Mouse (Mus musculus) stomach, embryonic 14.5 days (tissue): Measurements from ENCODE around the gene Unc50. TPM values are rescaled to one million over a fixed set of nuclear protein-coding genes. Genes with fewer than 3 reads are reported as not detected.

Experiments
- ATAC-seq: fragments of 200-750 bp; cut with Nextera tagmentation; 2 replicates; pipeline ENCODE4 v1.8.0; 2017; ENCODE audit warnings: low read depth, moderate TSS enrichment; ENCODE audit not compliant: insufficient number of reproducible peaks, insufficient read depth, low FRiP score
- H3K27ac ChIP-seq: fragments of 300-500 bp; sonication (generic); 2 replicates; pipeline ENCODE4 v1.5.1; 2014; ENCODE audit warnings: mild to moderate bottlenecking, low read length, moderate library complexity, mixed read lengths
- H3K27me3 ChIP-seq: fragments of 300-500 bp; sonication (generic); 2 replicates; pipeline ENCODE4 v1.6.1; 2014; ENCODE audit warnings: low read length, control low read depth, mixed read lengths; ENCODE audit not compliant: control insufficient read depth, insufficient read depth
- H3K36me3 ChIP-seq: fragments of 300-500 bp; sonication (generic); 2 replicates; pipeline ENCODE4 v1.6.1; 2014; ENCODE audit warnings: mild to moderate bottlenecking, control low read depth, low read length, moderate library complexity, mixed read lengths; ENCODE audit not compliant: control insufficient read depth, insufficient read depth
- H3K4me1 ChIP-seq: fragments of 300-500 bp; sonication (generic); 2 replicates; pipeline ENCODE4 v1.6.1; 2014; ENCODE audit warnings: low read length, control low read depth, mixed read lengths; ENCODE audit not compliant: control insufficient read depth, insufficient read depth
- H3K4me2 ChIP-seq: fragments of 300-500 bp; sonication (generic); replicated peaks from 2 replicates; pipeline ENCODE4 v1.6.1; 2014; ENCODE audit warnings: low read depth, low read length, control low read depth
- H3K4me3 ChIP-seq: fragments of 300-500 bp; sonication (generic); 2 replicates; pipeline ENCODE4 v1.5.1; 2014; ENCODE audit warnings: low read depth, low read length, control low read depth
- H3K9ac ChIP-seq: fragments of 300-500 bp; sonication (generic); replicated peaks from 2 replicates; pipeline ENCODE4 v1.6.1; 2014; ENCODE audit warnings: low read depth, mild to moderate bottlenecking, control low read depth, low read length, moderate library complexity, mixed read lengths
- H3K9me3 ChIP-seq: fragments of 300-500 bp; sonication (generic); 2 replicates; pipeline ENCODE4 v1.6.1; 2016; ENCODE audit warnings: low read depth, low read length, control low read depth; ENCODE audit not compliant: control insufficient read depth
- WGBS: fragments of 180-500 bp; shearing (Covaris S2); extraction: QIAGEN DNeasy Blood & Tissue Kit; methylation state at CpG from one replicate; pipeline ENCODE4 v1.1.7; 2014; 5-methylcytosine and 5-hydroxymethylcytosine counted together
- polyA plus RNA-seq: library from polyadenylated mRNA; unstranded; fragments of >200 nt; fragmentation: Nextera tagmentation; extraction: Ambion mirVana; gene quantifications from 2 replicates; pipeline ENCODE4 v1.2.1, GENCODE M21; 2014

Unc50 gene
- polyA plus RNA-seq, 1 experiment from 2014 or later: 139 TPM

- H3K4me1 ChIP-seq: peaks cover 15% of the 10 kb centered on the region; the same call in 1 of the 2 replicates
- no peak overlapping the region for H3K4me3 ChIP-seq
- H3K27me3 ChIP-seq: no peaks in the 10 kb centered on the region
- 59% methylated on average over 4 of the region's 4 CpGs for WGBS
- H3K36me3 ChIP-seq: 0 out of 2 replicates have a peak, but pooled peaks cover 2% of the 10 kb centered on the region
- no peak overlapping the region for H3K9ac ChIP-seq
- no peak overlapping the region for H3K4me2 ChIP-seq
- H3K27ac ChIP-seq: no peak overlapping the region
- H3K9me3 ChIP-seq: no peaks in the 10 kb centered on the region
- no peak for ATAC-seq
Observed at GRCm38 (mm10) chr1:37401687-37402086, 28.3 kb upstream of the Unc50 start.

- no peak overlapping the region for H3K9ac ChIP-seq
- no peak overlapping the region for H3K4me3 ChIP-seq
- no peak overlapping the region for H3K4me2 ChIP-seq
- H3K9me3 ChIP-seq: no peaks in the 10 kb centered on the region
- H3K27ac ChIP-seq: no peak overlapping the region
- WGBS: 91% methylated on average over 2 of the region's 2 CpGs
- no peaks in the 10 kb centered on the region for H3K27me3 ChIP-seq
- no peaks in the 10 kb centered on the region for H3K36me3 ChIP-seq
- no peaks in the 10 kb centered on the region for H3K4me1 ChIP-seq
- no peak for ATAC-seq
Observed at GRCm38 (mm10) chr1:37405137-37405536, 24.8 kb upstream of the Unc50 start.

GRCm38 (mm10) chr1:37407228-37407627 lies 22.7 kb upstream of the Unc50 start:
- Histone ChIP-seq H3K36me3 (no peaks in the 10 kb centered on the region), H3K27me3 (no peaks in the 10 kb centered on the region), H3K9me3 (no peaks in the 10 kb centered on the region), H3K4me3 (no peak overlapping the region), H3K4me1 (no peaks in the 10 kb centered on the region), H3K9ac (no peak overlapping the region), H3K4me2 (no peak overlapping the region), H3K27ac (no peak overlapping the region)
- 83% methylated on average over 8 of the region's 8 CpGs for WGBS
- ATAC-seq: no peak

GRCm38 (mm10) chr1:37408059-37408458 lies 21.9 kb upstream of the Unc50 start:
- 81% methylated on average over 8 of the region's 8 CpGs for WGBS
- no peak overlapping the region for H3K4me2 ChIP-seq
- H3K9me3 ChIP-seq: no peaks in the 10 kb centered on the region
- no peak overlapping the region for H3K9ac ChIP-seq
- no peaks in the 10 kb centered on the region for H3K36me3 ChIP-seq
- H3K4me3 ChIP-seq: no peak overlapping the region
- H3K4me1 ChIP-seq: no peaks in the 10 kb centered on the region
- no peak overlapping the region for H3K27ac ChIP-seq
- H3K27me3 ChIP-seq: no peaks in the 10 kb centered on the region
- no peak for ATAC-seq

GRCm38 (mm10) chr1:37408678-37409077 lies 21.3 kb upstream of the Unc50 start:
- H3K36me3 ChIP-seq: no peaks in the 10 kb centered on the region
- no peak overlapping the region for H3K9ac ChIP-seq
- H3K27me3 ChIP-seq: no peaks in the 10 kb centered on the region
- H3K4me3 ChIP-seq: no peak overlapping the region
- H3K9me3 ChIP-seq: no peaks in the 10 kb centered on the region
- 73% methylated on average over 3 of the region's 3 CpGs for WGBS
- no peak overlapping the region for H3K27ac ChIP-seq
- no peak overlapping the region for H3K4me2 ChIP-seq
- no peaks in the 10 kb centered on the region for H3K4me1 ChIP-seq
- no peak for ATAC-seq

GRCm38 (mm10) chr1:37409647-37410046 lies 20.3 kb upstream of the Unc50 start:
- no peaks in the 10 kb centered on the region for H3K36me3 ChIP-seq
- ATAC-seq: no peak
- no peaks in the 10 kb centered on the region for H3K27me3 ChIP-seq

GRCm38 (mm10) chr1:37415394-37415793 lies 14.5 kb upstream of the Unc50 start:
- no peak overlapping the region for H3K4me3 ChIP-seq
- peaks cover 6% of the 10 kb centered on the region; the same call in 1 of the 2 replicates for H3K36me3 ChIP-seq
- H3K9me3 ChIP-seq: no peaks in the 10 kb centered on the region
- no peak for ATAC-seq
- H3K27ac ChIP-seq: no peak overlapping the region
- H3K4me2 ChIP-seq: no peak overlapping the region
- no peaks in the 10 kb centered on the region for H3K27me3 ChIP-seq
- no peak overlapping the region for H3K9ac ChIP-seq
- no peaks in the 10 kb centered on the region for H3K4me1 ChIP-seq
- 76% methylated on average over 1 of the region's 1 CpGs for whole genome bisulfite sequencing

More at GRCm38 (mm10) chr1:37409647-37410046, 20.3 kb upstream of the Unc50 start:
- Histone ChIP-seq H3K4me2 (no peak overlapping the region), H3K27ac (no peak overlapping the region), H3K4me1 (no peaks in the 10 kb centered on the region), H3K4me3 (no peak overlapping the region), H3K9me3 (no peaks in the 10 kb centered on the region), H3K9ac (no peak overlapping the region)

GRCm38 (mm10) chr1:37419420-37419819 lies 10.5 kb upstream of the Unc50 start:
- 83% methylated on average over 1 of the region's 1 CpGs for WGBS
- Histone ChIP-seq H3K9ac (no peak overlapping the region), H3K4me1 (no peaks in the 10 kb centered on the region), H3K9me3 (peaks cover 1% of the 10 kb centered on the region; the same call in 1 of the 2 replicates), H3K27ac (no peak overlapping the region), H3K27me3 (no peaks in the 10 kb centered on the region), H3K4me2 (no peak overlapping the region), H3K4me3 (no peak overlapping the region), H3K36me3 (peaks cover 6% of the 10 kb centered on the region; the same call in 1 of the 2 replicates)
- ATAC-seq: no peak

GRCm38 (mm10) chr1:37427144-37427875 lies 2.6 kb upstream of the Unc50 start:
- peaks cover 11% of the 10 kb centered on the region; the same call in 1 of the 2 replicates for H3K36me3 ChIP-seq

More at GRCm38 (mm10) chr1:37427144-37427875, 2.6 kb upstream of the Unc50 start:
- no peak overlapping the region for H3K9ac ChIP-seq
- H3K27ac ChIP-seq: no peak overlapping the region
- peaks cover 14% of the 10 kb centered on the region for H3K4me1 ChIP-seq
- no peaks in the 10 kb centered on the region for H3K27me3 ChIP-seq
- H3K9me3 ChIP-seq: peaks cover 3% of the 10 kb centered on the region; the same call in 1 of the 2 replicates
- no peak overlapping the region for H3K4me3 ChIP-seq
- no peak overlapping the region for H3K4me2 ChIP-seq
- 94% methylated on average over 8 of the region's 8 CpGs for WGBS
- no peak for ATAC-seq
